Mouse (Mus musculus) CH12.LX (cell line): ENCODE measurements at regions not wholly inside any gene's neighbourhood (a gene's known extent, or its start where the extent isn't known, plus 50 kb on each side); places are given as distances from the start of the nearest gene placed in this dataset.

Experiments used
- DNase-seq: peaks from one replicate; pipeline ENCODE4 v3.0.0-alpha.2; 2013; ENCODE audit errors: extremely low read depth
- H3K27ac ChIP-seq: 2 replicates; pipeline ENCODE4 v1.5.1; 2012; ENCODE audit warnings: low read depth, mild to moderate bottlenecking, control low read depth, moderate library complexity; ENCODE audit not compliant: insufficient read depth
- H3K27me3 ChIP-seq: replicated peaks from 2 replicates; pipeline ENCODE3; 2012; ENCODE audit warnings: inconsistent platforms
- H3K36me3 ChIP-seq, 2 experiments: replicated peaks in 1 of 2; 2 replicates each; pipeline versions ENCODE3 to v1.6.1; 2012; ENCODE audit warnings: inconsistent platforms in 1 of 2, low read length in 1 of 2, mild to moderate bottlenecking in 1 of 2, mixed read lengths in 1 of 2, moderate library complexity in 1 of 2; ENCODE audit not compliant: control insufficient read depth in 1 of 2, insufficient read depth in 1 of 2
- H3K4me1 ChIP-seq, 2 experiments: 2 replicates each; pipeline ENCODE4 v1.6.1; 2012; ENCODE audit warnings: inconsistent platforms in 1 of 2, moderate library complexity in 1 of 2; ENCODE audit not compliant: insufficient read depth in 2 of 2, control insufficient read depth in 1 of 2
- H3K4me2 ChIP-seq: 2 replicates; pipeline ENCODE4 v1.6.1; 2012; ENCODE audit warnings: low read depth, mild to moderate bottlenecking, control low read depth; ENCODE audit not compliant: poor library complexity, insufficient read depth, severe bottlenecking
- H3K4me3 ChIP-seq, 3 experiments: fragments of 150-350 bp in 1 of 3; sonication (generic) in 1 of 3; replicated peaks in 1 of 3; 2 replicates each; pipeline versions ENCODE3 to v1.5.1; 2011 to 2012; ENCODE audit warnings: low read depth in 2 of 3, low read length in 2 of 3, mild to moderate bottlenecking in 2 of 3, moderate library complexity in 2 of 3, control low read depth in 1 of 3, improper control_type of control experiment in 1 of 3, inconsistent platforms in 1 of 3, mixed read lengths in 1 of 3; ENCODE audit not compliant: poor library complexity in 1 of 3
- H3K79me2 ChIP-seq: replicated peaks from 2 replicates; pipeline ENCODE4 v1.6.1; 2012; ENCODE audit warnings: mild to moderate bottlenecking, moderate library complexity; ENCODE audit not compliant: control insufficient read depth, poor library complexity, insufficient read depth, severe bottlenecking; ENCODE audit errors: extremely low read depth
- H3K9ac ChIP-seq: 2 replicates; pipeline ENCODE4 v1.6.1; 2012; ENCODE audit warnings: low read depth, mild to moderate bottlenecking, control low read depth, moderate library complexity; ENCODE audit not compliant: insufficient read depth
- H3K9me3 ChIP-seq: replicated peaks from 2 replicates; pipeline ENCODE3; 2012; ENCODE audit warnings: low read length, inconsistent platforms, mixed read lengths
- CHD2 ChIP-seq: IDR thresholded peaks from 2 replicates; pipeline ENCODE4 v1.6.1; 2011; ENCODE audit warnings: low read length, improper control_type of control experiment
- CTCF ChIP-seq, 2 experiments: IDR thresholded peaks in 1 of 2; conservative IDR thresholded peaks in 1 of 2; 2 replicates each; pipeline ENCODE4 v1.5.1; 2011 to 2012; ENCODE audit warnings: low read depth in 2 of 2, low read length in 2 of 2, improper control_type of control experiment in 1 of 2, inconsistent platforms in 1 of 2, mild to moderate bottlenecking in 1 of 2, moderate library complexity in 1 of 2
- E2F4 ChIP-seq: IDR thresholded peaks from 2 replicates; pipeline ENCODE4 v1.6.1; 2011; ENCODE audit warnings: low read depth, low read length, improper control_type of control experiment; ENCODE audit not compliant: insufficient replicate concordance
- EP300 ChIP-seq: IDR thresholded peaks from 2 replicates; pipeline ENCODE4 v1.6.1; 2011; ENCODE audit warnings: low read length, improper control_type of control experiment
- HCFC1 ChIP-seq: IDR thresholded peaks from 2 replicates; pipeline ENCODE4 v1.6.1; 2012; ENCODE audit warnings: low read depth, mild to moderate bottlenecking, inconsistent platforms, low read length, improper control_type of control experiment
- JUN ChIP-seq: IDR thresholded peaks from 2 replicates; pipeline ENCODE4 v1.6.1; 2011; ENCODE audit warnings: low read depth, mild to moderate bottlenecking, low read length, improper control_type of control experiment, moderate library complexity; ENCODE audit not compliant: insufficient read depth
- KAT2A ChIP-seq: IDR thresholded peaks from 2 replicates; pipeline ENCODE4 v1.6.1; 2012; ENCODE audit warnings: low read length, improper control_type of control experiment, inconsistent platforms; ENCODE audit not compliant: insufficient replicate concordance
- MAFK ChIP-seq: IDR thresholded peaks from 2 replicates; pipeline ENCODE4 v1.6.1; 2011; ENCODE audit warnings: low read length, improper control_type of control experiment; ENCODE audit not compliant: insufficient replicate concordance
- MYC ChIP-seq: IDR thresholded peaks from 2 replicates; pipeline ENCODE4 v1.6.1; 2011; ENCODE audit warnings: low read depth, mild to moderate bottlenecking, improper control_type of control experiment, low read length
- NRF1 ChIP-seq: IDR thresholded peaks from 2 replicates; pipeline ENCODE4 v1.6.1; 2014; ENCODE audit warnings: low read depth, mild to moderate bottlenecking, inconsistent platforms, low read length, improper control_type of control experiment, moderate library complexity
- POLR2A ChIP-seq: IDR thresholded peaks from 2 replicates; pipeline ENCODE4 v1.6.1; 2011; ENCODE audit warnings: low read depth, mild to moderate bottlenecking, improper control_type of control experiment, low read length
- RAD21 ChIP-seq: IDR thresholded peaks from 2 replicates; pipeline ENCODE4 v1.6.1; 2011; ENCODE audit warnings: low read depth, mild to moderate bottlenecking, low read length, improper control_type of control experiment, moderate library complexity
- RCOR1 ChIP-seq: conservative IDR thresholded peaks from 2 replicates; pipeline ENCODE4 v1.6.1; 2012; ENCODE audit warnings: low read depth, mild to moderate bottlenecking, inconsistent platforms, low read length, improper control_type of control experiment
- SMC3 ChIP-seq: IDR thresholded peaks from 2 replicates; pipeline ENCODE4 v1.6.1; 2011; ENCODE audit warnings: low read depth, low read length, improper control_type of control experiment
- TCF12 ChIP-seq: IDR thresholded peaks from 2 replicates; pipeline ENCODE4 v1.6.1; 2014; ENCODE audit warnings: low read depth, mild to moderate bottlenecking, inconsistent platforms, low read length, improper control_type of control experiment
- UBTF ChIP-seq: IDR thresholded peaks from 2 replicates; pipeline ENCODE4 v1.6.1; 2012; ENCODE audit warnings: low read depth, mild to moderate bottlenecking, inconsistent platforms, low read length, improper control_type of control experiment, moderate library complexity
- USF2 ChIP-seq: conservative IDR thresholded peaks from 2 replicates; pipeline ENCODE4 v1.6.1; 2011; ENCODE audit warnings: low read depth, low read length, improper control_type of control experiment
- ZMIZ1 ChIP-seq: IDR thresholded peaks from 2 replicates; pipeline ENCODE4 v1.6.1; 2012; ENCODE audit warnings: low read depth, mild to moderate bottlenecking, inconsistent platforms, low read length, improper control_type of control experiment
- ZNF384 ChIP-seq: IDR thresholded peaks from 2 replicates; pipeline ENCODE4 v1.6.1; 2012; ENCODE audit warnings: low read depth, low read length, improper control_type of control experiment, inconsistent platforms
- dilution Hi-C: fragments of 300-500 bp; cut with MboI; formaldehyde crosslinking; loops from 2 replicates; pipeline ENCODE4 v1.14.3; 2020; ENCODE audit warnings: low sequenced_read_pairs; ENCODE audit not compliant: extremely low pct_unique_long_range_greater_than_20kb, extremely low pct_ligation_motif_present
- in situ Hi-C: fragments of 300-500 bp; cut with MboI; formaldehyde crosslinking; loops from 3 replicates; pipeline ENCODE4 v1.14.3; 2019; ENCODE audit warnings: low sequenced_read_pairs, low pct_ligation_motif_present, low pct_unique_long_range_greater_than_20kb, mixed read lengths

- H3K4me2 ChIP-seq: no peak overlapping the region
- TF ChIP-seq SMC3 (peak; percentile 50), RAD21 (peak; percentile 49), ZNF384 (peak; percentile 83), CTCF (conservative IDR thresholded peaks at IDR 0.05 in 1 of 2, IDR thresholded peaks at IDR 0.05 in 1 of 2; ENCODE audit: low read depth in 2 of 2, low read length in 2 of 2) (peak in 1 of 2 experiments; percentile 50; a peak in 2 of 4 replicates), HCFC1 (no peak)
- TF ChIP-seq, all 38 proteins: peak for 4
- Histone ChIP-seq H3K27ac (no peak overlapping the region), H3K79me2 (no peaks in the 10 kb centered on the region), H3K27me3 (no peaks in the 10 kb centered on the region), H3K9ac (no peak overlapping the region), H3K36me3 (no peaks in the 10 kb centered on the region), H3K4me1 (no peaks in the 10 kb centered on the region), H3K9me3 (no peaks in the 10 kb centered on the region), H3K4me3 (no peak overlapping the region)
- in situ Hi-C loops: no loop called here
- no peak for DNase-seq
- dilution Hi-C loops: no loop called here
Observed at GRCm38 (mm10) chr12:92775668-92776067, 926.7 kb upstream of the Sel1l start.

- in situ Hi-C loops: no loop called here
- dilution Hi-C loops: no loop called here
- no peaks in the 10 kb centered on the region; a peak in 1 of 4 replicates for H3K4me1 ChIP-seq
- no peaks in the 10 kb centered on the region for H3K27me3 ChIP-seq
- TF ChIP-seq CHD2 (no peak), SMC3 (no peak), TCF12 (no peak), KAT2A (no peak), ZMIZ1 (no peak), MYC (no peak), ZNF384 (no peak), POLR2A (no peak), MAFK (no peak)
- H3K36me3 ChIP-seq: no peaks in the 10 kb centered on the region
- no peak for DNase-seq
- H3K27ac ChIP-seq: no peak overlapping the region
- H3K9me3 ChIP-seq: no peaks in the 10 kb centered on the region
- H3K9ac ChIP-seq: no peak overlapping the region
- no peaks in the 10 kb centered on the region for H3K79me2 ChIP-seq
- no peak overlapping the region for H3K4me2 ChIP-seq
- no peak overlapping the region for H3K4me3 ChIP-seq
Observed at GRCm38 (mm10) chr12:92748576-92748975, 899.6 kb upstream of the Sel1l start.

- dilution Hi-C loops: no loop called here
- Histone ChIP-seq H3K4me2 (no peak overlapping the region), H3K27ac (no peak overlapping the region), H3K27me3 (no peaks in the 10 kb centered on the region), H3K36me3 (no peaks in the 10 kb centered on the region), H3K9me3 (no peaks in the 10 kb centered on the region), H3K9ac (no peak overlapping the region), H3K79me2 (no peaks in the 10 kb centered on the region), H3K4me1 (peaks cover 0 to 3% of the 10 kb centered on the region in 2 experiments; a peak in 1 of 4 replicates), H3K4me3 (no peak overlapping the region)
- in situ Hi-C loops: no loop called here
- DNase-seq: peak; percentile 35
- TF ChIP-seq NRF1 (no peak), USF2 (no peak), UBTF (no peak), RCOR1 (no peak), ZNF384 (no peak), MAFK (no peak), EP300 (no peak), E2F4 (no peak), JUN (no peak)
Observed at GRCm38 (mm10) chr12:92740818-92741217, 891.9 kb upstream of the Sel1l start.
